Mouse (Mus musculus) duodenum, adult 2 months (tissue): Measurements from ENCODE around the gene Apobr. TPM values are rescaled to one million over a fixed set of nuclear protein-coding genes. Genes with fewer than 3 reads are reported as not detected.

Source experiments
- polyA plus RNA-seq: library from polyadenylated mRNA; depleted of rRNA; stranded (reverse); fragments of >200 nt; gene quantifications from 2 replicates; pipeline ENCODE4 v1.2.3, GENCODE M21; 2012; ENCODE audit warnings: low replicate concordance; rRNA removed

Apobr gene
- polyA plus RNA-seq = 2.4 and 4.9 TPM in 2 replicates

GRCm38 (mm10) chr7:126584506-126584977 is at the start of gene Apobr:
Gene Apobr, plus strand, starts transcription at chr7:126584942.

GRCm38 (mm10) chr7:126566094-126566765 is 18.5 kb upstream of the Apobr start, which contains the start of gene Eif3c:
Gene Eif3c, minus strand, starts transcription at chr7:126566411.

DNA sequence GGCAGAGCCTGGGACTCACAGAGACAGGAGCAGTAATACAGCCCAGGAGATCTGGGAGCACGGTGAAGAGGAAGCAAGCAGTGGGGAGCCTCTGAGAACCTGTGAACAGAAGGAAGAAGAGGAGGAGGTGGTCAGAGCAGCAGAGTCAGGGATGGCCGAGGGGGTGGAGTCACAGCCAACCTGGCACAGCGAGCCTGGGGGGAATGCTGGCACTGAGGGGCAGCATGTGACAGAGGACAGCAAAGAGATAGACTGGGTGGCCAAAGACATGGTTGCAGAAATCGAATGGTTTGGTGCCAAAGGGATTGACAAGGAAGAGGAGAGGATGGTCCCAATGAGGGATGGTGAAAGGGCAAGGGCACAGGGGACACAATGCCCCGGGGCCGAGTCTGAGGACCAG is 975 bp downstream of the Apobr start, which contains the start of gene Cln3:
Gene Cln3 (minus strand): TSS at position 101 of the 400 bp plus-strand sequence.

GRCm38 (mm10) chr7:126594862-126595561 is 10.3 kb downstream of the Apobr start, which contains the start of gene Il27:
Gene Il27, minus strand, starts transcription at chr7:126594941.

GRCm38 (mm10) chr7:126630824-126631518 is 46.2 kb downstream of the Apobr start, which contains the start of gene Nupr1:
Gene Nupr1, minus strand, starts transcription at chr7:126630861.

Other genes with a start within 250 kb of the Apobr start
- 6.4 and 19.6 TPM in 2 replicates for gene Lat, start 215.4 kb upstream of the Apobr start, polyA plus RNA-seq
- 144 and 215 TPM in 2 replicates for gene Spns1, start 207.5 kb upstream of the Apobr start, polyA plus RNA-seq
- 2.8 and 4.2 TPM in 2 replicates for gene Nfatc2ip, start 188.2 kb upstream of the Apobr start, polyA plus RNA-seq
- 0.34 and 5.1 TPM in 2 replicates for gene Cd19, start 170.1 kb upstream of the Apobr start, polyA plus RNA-seq
- 16.5 and 18.2 TPM in 2 replicates for gene Rabep2, start 156.2 kb upstream of the Apobr start, polyA plus RNA-seq
- 1.2 TPM in 1 of 2 replicates, not detected in the other for gene Atp2a1, start 121.8 kb upstream of the Apobr start, polyA plus RNA-seq
- gene Sh2b1, start 109.5 kb upstream of the Apobr start, polyA plus RNA-seq = 52.6 and 69.0 TPM in 2 replicates
- gene Tufm, start 97.6 kb upstream of the Apobr start, polyA plus RNA-seq = 122 and 151 TPM in 2 replicates
- gene Atxn2l, start 81.5 kb upstream of the Apobr start, polyA plus RNA-seq = 264 and 283 TPM in 2 replicates
- 45.2 and 60.5 TPM in 2 replicates for gene Eif3c, start 18.5 kb upstream of the Apobr start, polyA plus RNA-seq
- 55.8 and 56.6 TPM in 2 replicates for gene Cln3, start 875 bp downstream of the Apobr start, polyA plus RNA-seq
- gene Il27, start 10.0 kb downstream of the Apobr start, polyA plus RNA-seq = 0.12 and 1.1 TPM in 2 replicates
- 4.9 and 28.0 TPM in 2 replicates for gene Nupr1, start 45.9 kb downstream of the Apobr start, polyA plus RNA-seq
- 24.0 and 43.5 TPM in 2 replicates for gene Sgf29, start 64.4 kb downstream of the Apobr start, polyA plus RNA-seq
- gene Sult1a1, start 91.5 kb downstream of the Apobr start, polyA plus RNA-seq = 4.1 and 9.7 TPM in 2 replicates
- gene Bola2, start 110.5 kb downstream of the Apobr start, polyA plus RNA-seq = 33.6 and 37.5 TPM in 2 replicates
- 13.1 and 17.4 TPM in 2 replicates for gene Slx1b, start 110.8 kb downstream of the Apobr start, polyA plus RNA-seq
- 60.7 and 132 TPM in 2 replicates for gene Coro1a, start 122.8 kb downstream of the Apobr start, polyA plus RNA-seq
- gene Mapk3, start 174.7 kb downstream of the Apobr start, polyA plus RNA-seq = 406 and 574 TPM in 2 replicates
- gene Gdpd3, start 181.4 kb downstream of the Apobr start, polyA plus RNA-seq = 8.1 and 8.2 TPM in 2 replicates
- gene Ypel3, start 192.0 kb downstream of the Apobr start, polyA plus RNA-seq = 262 and 424 TPM in 2 replicates
- 2.1 and 3.5 TPM in 2 replicates for gene Tbx6, start 196.5 kb downstream of the Apobr start, polyA plus RNA-seq
- gene Ppp4c, start 207.6 kb downstream of the Apobr start, polyA plus RNA-seq = 89.9 and 160 TPM in 2 replicates
- gene Fam57b, start 212.7 kb downstream of the Apobr start, polyA plus RNA-seq = 5.2 TPM in 2 replicates
- not detected in 2 replicates for gene 4930451I11Rik, start 246.7 kb downstream of the Apobr start, polyA plus RNA-seq